Mouse (Mus musculus) fat pad, adult 2 months (tissue): ENCODE results near the gene Entpd1.

Experiments
- DNase-seq: peaks from one replicate; pipeline ENCODE4 v3.0.0-alpha.2; 2011; ENCODE audit warnings: low read depth, low spot score; ENCODE audit errors: extremely low read depth

Gene Entpd1

DNA sequence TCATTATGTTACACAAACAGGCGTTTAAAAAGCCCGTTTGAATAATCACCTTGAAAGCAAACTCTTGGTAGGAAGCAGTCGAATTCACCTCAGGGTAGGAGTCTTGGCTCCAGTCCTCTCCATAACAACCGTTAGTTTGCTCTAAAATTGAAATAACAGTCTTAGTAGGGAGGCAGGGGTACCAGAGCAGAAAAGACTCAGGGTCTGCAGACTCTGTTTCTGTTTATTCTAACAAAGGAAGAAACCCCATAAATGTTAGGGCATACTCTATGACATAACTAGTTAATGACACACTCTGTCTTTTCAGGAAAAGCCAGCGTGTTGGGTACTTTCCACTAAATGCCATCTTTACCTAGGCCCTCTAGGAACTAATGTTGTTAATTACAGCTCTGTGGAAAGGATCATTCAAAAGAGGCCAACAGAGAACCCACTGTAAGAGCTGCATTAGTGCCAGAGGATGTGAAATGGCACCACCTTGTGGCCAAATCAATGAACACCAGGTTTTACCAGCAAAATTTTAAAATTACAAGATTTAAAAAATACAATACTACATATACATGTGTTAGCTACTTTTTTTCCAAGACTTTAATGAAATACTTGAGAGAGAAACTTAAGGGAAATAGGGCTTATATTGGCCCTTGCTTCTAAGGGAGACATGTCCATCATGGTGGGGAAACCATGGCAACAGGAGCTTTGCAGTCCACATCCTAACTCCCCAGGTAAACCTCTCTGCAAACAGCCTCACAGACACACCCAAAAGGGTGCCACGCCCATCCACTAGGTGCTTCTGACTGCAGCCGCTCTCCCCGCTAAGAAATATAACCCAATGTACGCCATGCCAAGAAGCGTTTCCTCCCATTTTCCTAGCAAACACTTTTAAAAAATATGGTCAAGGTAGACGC is 110.2 kb downstream of the Entpd1 start:
- no peak for DNase-seq

DNA sequence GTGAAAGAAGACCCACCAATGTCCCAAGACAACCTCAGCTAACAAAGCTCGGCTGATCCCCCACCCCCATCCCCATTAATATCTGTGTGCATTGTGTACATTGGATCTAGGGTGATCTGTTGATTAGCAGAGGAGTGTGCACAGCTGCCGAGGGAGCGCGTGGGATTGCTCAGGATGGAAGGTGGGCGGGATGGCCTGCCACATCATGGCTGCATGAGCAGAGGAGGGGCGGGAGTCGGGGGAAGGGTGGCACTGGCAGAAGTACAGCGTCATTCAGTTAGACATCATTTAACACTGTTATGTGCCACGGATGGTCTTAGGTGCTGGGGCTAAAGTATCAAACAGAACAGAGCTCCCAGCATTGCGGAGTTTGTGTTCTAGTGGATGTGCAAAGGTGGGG is 111.3 kb downstream of the Entpd1 start:
- DNase-seq: no peak

DNA sequence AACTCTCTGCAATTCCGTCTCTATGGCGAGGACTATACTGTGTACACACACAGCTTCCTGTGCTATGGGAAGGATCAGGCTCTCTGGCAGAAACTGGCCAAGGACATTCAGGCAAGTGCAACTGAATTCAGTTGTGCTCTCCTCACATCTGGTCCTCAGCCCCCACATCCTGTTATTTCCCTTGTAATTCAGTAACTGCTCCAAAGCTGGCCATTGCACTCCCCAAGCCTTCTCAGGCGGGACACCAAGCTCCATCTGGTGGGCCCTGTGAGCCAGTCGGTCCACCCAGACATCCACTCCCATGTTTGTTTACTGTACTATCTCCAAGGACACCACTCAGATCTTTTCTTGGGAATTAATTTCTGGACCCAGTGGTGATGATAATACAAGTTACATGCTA is 114.0 kb downstream of the Entpd1 start:
- no peak for DNase-seq

DNA sequence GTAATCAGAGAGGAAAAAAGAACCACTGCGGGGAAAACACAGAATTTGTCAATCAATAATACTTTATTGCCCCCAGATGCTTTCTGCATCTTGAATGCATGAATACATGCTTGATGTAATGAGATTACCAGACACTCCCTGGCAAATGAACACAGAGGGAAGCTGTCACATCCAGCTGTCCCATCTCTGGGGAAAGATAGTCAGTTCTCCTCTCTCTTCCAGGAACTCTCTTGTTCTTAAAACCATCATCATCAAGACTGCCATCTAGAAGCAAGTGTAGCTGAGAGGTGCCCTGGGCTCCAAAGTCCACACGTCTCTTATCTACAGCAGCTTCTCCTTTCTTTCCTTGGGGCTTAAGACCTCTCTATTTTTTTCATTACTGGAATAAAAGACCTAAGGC is 114.4 kb downstream of the Entpd1 start:
- DNase-seq: no peak

GRCm38 (mm10) chr19:40728213-40728612 is 116.0 kb downstream of the Entpd1 start:
- no peak for DNase-seq

GRCm38 (mm10) chr19:40728732-40729420 is 116.7 kb downstream of the Entpd1 start:
- DNase-seq: no peak

- DNase-seq: no peak
Observed at GRCm38 (mm10) chr19:40733409-40733808, 121.2 kb downstream of the Entpd1 start.

DNA sequence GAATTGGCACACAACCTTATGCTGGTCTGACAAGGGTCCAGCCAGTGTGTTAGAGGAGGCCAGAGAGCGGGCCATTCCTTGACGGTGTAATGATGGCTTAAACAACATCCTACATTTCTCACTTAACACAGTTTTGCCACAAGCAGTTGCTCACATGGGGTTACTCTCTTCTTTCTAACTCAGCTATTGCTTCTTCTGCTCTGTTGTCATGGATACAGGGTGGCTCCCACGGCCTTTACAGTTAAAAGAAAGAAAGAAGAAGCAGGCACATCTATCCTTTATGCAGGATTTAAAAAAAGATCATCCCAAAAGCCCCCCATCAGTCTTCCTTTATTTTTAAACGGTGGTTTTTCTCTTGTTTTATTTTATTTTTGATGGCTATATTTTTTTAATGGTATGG is 121.7 kb downstream of the Entpd1 start:
- DNase-seq: no peak

- no peak for DNase-seq
Observed at GRCm38 (mm10) chr19:40736680-40737512, 124.7 kb downstream of the Entpd1 start.

DNA sequence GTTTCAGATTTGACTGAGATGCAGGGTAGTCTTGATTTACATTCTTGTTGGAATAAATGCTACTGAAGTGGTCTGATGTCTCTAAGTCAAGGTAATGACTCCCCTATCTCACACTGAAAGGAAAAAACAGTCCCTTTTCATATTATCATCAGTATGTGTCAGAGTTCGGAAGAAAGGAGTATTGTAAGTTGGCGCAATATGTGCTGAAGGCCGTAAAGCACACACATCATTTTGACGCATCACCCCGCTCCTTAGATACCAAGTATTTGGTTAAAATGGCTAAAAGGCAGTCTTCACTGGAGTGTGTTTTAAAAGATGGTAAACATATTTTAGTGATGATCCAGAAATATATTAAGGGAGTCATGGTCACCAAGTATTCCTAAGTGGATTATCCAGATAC is 125.4 kb downstream of the Entpd1 start:
- no peak for DNase-seq

GRCm38 (mm10) chr19:40738683-40739324 is 126.6 kb downstream of the Entpd1 start:
- DNase-seq: no peak

DNA sequence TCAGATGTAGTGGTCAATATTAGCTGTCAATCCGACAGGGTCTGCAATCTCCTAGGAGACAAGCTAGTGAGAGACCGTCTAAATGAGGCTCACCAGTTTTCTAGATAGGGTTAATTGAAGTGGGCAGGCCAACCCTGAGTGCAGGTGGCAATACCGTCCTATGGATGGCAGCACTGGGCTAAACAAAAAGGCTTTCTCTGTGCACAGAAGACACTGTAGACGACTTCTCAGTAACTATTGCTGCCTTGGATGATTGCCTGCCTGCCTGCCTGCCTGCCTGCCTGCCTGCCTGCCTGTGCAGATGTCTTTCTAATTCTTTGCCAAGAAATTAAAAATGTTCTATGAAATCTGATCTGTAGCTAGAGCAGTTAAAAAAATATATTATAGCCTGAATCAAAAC is 134.4 kb downstream of the Entpd1 start:
- no peak for DNase-seq

DNA sequence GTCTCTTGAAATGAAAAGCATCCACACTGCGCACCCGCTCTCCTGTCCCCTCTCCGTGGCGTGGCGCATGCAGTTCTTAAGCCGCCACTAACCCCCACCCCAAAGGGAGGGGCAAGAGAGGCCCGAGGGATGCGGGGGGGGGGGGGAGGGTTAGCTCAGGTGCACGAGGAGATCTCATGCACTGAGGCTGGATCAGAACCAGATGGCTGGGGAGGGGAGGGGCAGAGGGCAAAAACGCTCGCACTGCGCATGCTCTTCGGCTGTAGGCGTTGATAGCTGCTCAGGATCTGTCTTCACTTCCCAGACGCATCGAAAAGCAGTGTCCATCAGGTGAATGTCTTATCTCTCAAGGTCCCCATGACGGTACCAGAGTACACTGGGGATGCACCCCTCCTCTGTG is 136.4 kb downstream of the Entpd1 start, which contains the start of gene Cc2d2b:
Cc2d2b (plus strand) TSS at position 195 of the 400 bp plus-strand sequence.
- DNase-seq: no peak

GRCm38 (mm10) chr19:40754311-40754710 is 142.1 kb downstream of the Entpd1 start:
- DNase-seq: no peak

DNA sequence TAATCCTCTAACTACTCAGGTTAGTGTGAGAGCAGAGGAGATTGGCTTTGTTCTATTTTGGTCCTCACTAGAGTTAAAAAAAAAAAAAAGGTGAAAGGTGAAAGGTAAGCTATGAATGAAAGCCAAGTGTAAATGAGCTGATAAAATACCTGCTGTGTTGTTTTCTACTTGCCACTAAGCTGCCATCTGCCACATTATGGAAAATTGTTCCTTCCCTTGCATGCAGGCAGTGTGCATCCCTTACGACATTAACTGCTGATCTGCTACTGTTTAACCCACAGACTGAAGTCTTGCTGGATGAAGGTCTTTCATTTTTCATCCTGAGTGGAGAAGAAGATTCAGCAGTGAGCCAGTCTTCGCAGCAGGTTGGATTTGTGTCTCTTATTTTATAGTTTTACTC is 147.9 kb downstream of the Entpd1 start:
- no peak for DNase-seq

DNA sequence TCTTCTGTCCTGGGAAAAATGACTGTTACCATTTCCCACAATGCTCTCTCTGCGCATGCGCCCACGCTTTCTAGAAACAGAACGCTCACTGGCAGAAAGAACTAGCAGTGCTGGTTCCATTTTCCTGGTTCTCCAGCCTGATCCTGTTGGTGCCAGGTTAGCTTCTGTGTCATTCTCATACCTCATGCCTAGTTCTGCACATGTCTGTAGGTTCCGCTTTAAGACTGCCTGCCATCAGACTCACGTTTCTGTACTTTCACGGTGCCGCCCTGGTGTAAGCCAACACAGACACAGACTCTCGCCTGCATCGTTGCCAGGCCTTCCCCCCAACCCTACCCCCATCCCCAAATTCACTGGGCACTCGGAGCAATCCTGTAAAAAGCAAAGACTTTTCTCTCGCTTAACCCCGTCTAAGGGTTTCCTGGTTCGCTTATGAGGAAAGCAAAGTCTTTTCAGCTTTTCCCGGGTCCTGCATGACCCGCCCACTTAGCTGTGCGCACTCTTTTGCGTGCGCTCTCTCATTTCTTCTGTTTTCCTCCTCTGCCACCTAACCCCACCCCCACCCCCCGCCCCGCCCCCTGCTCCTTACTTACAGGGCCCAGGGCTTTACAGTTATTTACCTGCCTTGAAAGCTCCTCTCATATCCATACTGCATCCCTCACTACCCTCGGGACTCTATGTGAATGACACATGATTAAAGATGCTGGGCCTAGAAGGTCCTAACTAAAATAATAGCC is 150.0 kb downstream of the Entpd1 start:
- DNase-seq: no peak

DNA sequence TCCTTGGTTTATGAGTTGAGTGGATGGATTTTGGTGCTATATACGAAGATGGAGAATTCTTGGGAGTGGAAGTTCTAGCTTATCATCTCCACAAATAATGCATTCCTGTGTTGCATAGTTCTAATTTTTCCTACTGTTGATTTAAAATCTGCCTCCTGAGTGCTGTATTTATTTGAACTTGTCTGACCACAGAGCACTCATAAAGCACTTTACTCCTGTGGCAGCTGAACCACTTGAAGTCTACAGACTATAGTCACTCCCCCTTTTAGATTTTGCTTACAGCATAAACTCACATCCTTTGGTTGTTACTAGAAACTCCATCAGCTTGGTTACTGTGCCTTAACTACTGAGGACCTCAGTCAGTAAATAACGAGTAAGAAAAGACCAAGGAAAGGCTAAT is 155.0 kb downstream of the Entpd1 start:
- DNase-seq: no peak

GRCm38 (mm10) chr19:40769341-40769770 is 157.2 kb downstream of the Entpd1 start:
- no peak for DNase-seq

DNA sequence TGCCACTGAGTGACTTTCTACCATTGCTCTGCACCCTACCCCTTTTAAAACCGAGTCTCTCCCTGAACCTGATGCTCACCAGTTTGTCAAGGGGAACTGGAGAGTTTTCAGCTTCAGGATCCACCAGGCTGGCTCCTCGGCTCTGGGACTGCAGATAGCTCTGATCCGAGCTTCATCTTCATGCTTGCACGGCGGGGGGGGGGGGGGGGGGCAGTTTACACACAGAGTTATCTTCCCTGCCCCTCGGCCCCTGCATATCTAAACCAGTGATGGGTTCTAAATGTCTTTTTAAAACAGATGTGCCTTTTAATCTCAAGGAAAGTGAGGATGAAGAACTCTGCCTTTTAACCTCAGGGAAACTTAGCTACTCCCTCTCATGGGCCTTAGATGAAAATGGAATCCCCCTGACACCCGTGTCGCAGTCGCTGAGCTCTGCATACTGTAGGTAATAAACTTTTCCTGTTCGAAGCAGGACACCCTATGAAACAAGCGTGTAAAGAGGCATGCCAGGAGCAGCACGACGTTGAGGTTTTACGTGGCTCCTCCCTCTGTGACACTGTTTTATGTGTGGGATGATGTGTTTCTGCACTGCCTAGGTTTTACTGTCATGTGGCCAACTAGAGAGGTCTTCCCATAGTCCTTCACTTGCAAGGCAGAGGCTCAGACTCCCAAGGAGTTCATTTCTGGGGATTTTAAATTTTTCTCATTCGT is 176.0 kb downstream of the Entpd1 start:
- DNase-seq: no peak

- DNase-seq: no peak
Observed at GRCm38 (mm10) chr19:40788715-40789084, 176.5 kb downstream of the Entpd1 start.
